Mouse (Mus musculus): ENCODE measurements around the gene Ccdc92b.

The Ccdc92b gene

DNA sequence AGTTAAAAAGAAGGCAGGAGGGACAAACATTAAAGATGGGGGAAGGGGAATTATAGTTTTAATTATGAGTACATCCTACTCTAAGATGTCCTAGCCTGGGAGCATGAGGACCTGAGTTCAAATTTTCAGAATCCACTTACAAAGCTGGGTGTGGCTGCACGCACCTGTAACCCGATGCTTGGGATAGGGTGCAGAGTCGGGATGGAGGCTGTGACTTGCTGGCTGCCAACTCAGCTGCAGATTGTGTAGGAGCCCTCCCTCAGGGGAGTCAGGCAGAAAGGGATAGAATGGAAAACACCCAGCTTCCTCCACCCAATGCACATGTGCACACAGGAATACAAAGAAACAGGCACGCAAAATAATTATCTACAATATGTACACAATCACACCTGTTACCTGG, 6.0 kb upstream of the Ccdc92b start:
- DNase-seq = no peak

DNA sequence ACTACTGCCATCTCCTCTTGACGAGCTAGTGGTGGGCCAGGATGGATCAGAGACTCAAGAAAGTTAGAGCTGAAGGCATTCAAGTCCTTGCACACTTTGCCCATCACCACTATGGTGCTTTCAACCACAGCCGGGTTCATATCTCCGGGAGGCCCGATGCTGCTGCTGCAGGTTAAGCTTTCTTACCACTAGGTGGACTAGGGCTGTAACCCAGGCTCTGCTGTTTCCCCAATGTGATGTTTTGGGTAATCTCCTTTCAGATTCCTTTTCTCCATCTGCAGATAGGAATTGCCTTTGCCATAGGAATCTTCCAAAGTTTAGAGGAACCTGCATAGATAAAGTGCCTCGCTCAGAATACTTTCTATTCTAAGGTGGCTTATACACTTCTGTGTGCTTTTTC, 3.8 kb upstream of the Ccdc92b start:
- no peak for DNase-seq

DNA sequence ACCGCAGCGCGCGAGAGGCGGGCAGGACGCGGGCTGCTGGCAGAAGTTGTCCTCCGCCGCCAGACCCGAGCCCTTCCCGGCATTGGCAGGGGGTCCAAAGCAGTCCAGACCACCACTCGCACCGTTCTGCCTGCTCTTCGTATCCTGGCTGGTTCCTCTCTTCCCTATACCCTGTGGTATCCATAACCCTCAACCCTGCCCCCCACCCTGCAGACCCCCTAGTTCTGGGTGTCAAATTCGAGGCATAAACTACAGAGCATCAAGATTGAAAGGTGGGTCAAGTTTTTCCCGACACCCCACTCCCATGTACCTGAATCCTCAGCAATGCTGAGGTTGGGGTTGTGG, 523 bp downstream of the Ccdc92b start:
- DNase-seq = no peak

DNA sequence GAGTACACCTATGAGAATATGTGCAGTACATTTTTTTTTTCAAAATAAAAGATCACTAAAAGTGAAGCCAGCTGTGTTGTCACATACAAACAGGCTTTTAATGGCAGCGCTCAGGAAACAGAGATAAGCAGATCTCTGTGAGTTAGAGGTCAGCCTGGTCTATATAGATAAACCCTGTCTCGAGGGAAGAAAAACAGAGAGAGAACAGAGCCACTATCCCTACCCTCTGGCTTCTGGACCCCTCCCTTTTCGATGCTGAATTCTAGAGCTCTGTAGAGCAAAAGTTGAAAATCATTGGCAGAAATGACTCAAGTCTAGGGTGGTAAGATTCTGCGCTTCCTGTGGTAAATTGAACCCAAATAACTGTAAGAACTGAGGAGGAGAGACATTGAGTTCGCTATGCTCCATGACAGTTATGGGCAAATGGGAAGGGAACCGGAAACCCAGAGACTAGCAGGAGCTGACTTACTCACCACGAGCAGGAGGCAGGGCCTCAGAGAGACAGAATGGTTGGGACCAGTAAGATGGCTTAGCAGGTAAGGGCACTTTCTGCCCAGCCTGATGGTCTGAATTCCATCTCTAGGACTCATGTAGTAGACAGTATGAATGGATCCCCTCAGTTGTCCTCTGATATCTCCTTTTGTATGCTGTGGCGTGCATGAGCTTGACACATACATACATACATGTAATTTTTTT, 2.7 kb downstream of the Ccdc92b start:
- no peak for DNase-seq

DNA sequence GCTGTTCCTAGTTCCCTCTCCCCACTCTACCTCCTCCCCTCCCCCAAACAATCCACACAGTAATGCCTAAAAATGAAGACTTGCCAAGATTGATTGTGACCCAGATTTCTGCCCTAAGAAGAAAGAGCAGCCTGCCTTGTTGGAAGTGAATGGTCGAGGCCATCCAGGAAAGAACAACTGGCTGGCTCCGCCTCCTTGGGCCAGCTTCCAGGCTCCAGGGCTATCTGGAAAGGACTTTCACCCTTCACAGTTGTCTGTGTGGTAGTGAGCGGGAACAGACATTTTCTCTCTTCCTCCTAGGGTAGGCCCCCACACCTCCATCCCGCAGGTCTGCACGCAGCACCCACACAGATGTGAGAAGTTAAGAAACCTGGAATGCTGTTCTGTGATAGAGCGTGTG, 4.3 kb downstream of the Ccdc92b start:
- peak; percentile 82 to 86 for DNase-seq

DNA sequence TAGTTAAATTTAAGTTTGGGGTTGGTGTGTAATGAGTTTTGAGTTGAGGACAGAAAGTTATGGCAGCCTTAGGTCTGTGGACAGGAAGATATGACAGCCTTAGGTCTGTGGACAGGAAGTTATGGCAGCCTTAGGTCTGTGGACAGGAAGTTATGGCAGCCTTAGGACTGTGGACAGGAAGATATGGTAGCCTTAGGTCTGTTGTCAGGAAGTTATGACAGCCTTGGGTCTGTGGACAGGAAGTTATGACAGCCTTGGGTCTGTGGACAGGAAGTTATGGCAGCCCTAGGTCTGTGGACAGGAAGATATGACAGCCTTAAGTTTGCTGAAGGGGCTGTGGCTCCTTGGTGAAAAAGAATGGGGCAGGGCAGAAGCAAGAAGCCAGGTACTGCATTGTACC, 5.9 kb downstream of the Ccdc92b start:
- no peak for DNase-seq

DNA sequence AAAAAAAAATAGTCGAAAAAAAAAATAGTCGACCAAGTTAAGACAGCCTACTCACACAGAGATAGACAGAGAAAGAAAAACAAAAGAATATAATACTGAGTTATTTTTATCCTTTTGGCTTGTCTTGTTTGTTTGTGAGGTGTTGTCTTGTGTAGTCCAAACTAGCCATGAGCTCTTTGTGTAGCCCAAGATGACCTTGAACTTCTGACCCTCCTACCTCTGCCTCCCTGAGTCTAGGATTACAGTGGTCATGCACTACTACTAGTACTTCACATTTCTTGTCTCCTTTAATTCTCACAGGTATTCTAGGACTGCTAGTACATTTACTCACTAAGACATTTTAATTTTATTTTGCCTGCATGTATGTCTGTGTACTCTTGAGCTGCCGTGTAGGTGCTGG, 8.1 kb downstream of the Ccdc92b start:
- DNase-seq = no peak

DNA sequence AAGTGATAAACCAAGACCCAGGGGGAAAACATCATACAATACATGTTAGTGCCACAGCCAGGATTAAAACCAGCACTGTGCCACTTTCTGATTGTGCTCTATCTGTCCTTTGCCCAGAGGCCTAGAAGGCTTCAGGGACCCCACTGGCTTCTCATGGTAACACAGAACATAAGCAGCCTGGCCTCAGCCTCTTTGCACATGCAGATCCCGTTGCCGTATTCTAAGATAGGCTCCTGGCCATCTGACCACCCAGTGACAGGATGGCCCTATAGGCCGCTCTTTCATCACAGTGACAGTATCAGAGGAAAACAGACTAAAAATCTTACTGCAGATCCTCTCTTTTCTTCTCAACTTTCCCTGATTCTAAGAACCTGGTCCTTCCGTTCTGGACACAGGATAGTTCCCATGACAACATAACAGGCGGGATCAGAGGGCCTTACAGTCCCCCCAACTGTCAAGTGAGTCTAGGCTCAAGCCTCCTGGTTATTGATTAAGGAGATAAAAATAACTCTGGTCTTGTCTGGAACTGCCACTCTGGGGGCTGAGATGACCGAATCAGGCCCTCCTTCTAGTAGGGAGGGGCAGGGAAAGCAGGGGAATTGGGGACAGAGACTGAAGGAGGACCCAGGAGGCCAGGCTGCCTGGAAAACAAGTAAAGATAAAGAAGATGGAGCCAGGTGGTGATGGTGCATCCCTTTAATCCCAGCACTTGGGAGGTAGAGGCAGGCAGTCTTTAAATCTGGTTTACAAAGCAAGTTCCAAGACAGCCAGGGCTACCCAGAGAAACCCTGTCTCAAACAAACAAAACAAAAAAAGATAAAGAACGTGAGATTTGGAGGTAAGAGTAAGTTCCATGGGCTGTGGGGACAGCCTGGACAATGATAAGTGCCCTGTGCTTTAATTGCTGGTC, 12.7 kb downstream of the Ccdc92b start:
- DNase-seq = peak in 1 of 2 experiments; percentile 11

DNA sequence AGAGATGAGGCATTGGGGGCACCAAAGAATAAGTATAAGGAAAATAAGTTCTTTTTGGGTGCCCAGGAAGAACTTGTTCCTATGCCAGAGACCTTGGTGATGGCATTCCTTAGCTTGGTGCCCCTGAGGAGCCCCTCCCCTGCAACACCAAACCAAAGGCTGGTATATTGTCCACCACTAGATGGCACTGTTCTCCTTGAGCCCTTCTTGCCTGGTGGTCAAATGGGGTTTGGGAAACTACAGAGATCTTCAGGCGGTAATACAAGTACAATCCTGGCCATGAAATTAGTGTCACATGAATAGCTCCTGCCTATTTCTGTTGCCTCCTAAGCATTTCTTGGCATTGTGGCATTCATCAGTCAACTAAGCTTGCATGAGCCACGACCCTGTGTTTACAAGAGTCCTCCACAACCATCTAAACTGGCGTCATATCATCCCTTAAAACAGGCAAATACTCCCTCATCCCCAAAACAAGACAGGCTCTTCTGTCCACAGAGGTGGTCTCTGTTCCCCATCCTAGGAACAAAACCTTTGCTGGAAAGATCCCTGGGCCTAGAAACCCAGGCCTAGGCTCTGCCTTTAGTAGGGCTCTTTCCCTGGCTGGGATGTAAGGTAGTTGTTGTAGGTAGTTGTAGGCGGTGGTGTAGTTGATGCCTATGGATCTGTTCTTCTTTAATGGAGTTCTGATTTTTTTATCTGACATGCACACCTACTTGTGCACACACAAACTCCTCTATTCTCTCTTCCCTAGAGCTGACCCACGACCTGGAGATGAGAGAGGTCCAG, 15.3 kb downstream of the Ccdc92b start:
- DNase-seq = peak; percentile 71 to 82

DNA sequence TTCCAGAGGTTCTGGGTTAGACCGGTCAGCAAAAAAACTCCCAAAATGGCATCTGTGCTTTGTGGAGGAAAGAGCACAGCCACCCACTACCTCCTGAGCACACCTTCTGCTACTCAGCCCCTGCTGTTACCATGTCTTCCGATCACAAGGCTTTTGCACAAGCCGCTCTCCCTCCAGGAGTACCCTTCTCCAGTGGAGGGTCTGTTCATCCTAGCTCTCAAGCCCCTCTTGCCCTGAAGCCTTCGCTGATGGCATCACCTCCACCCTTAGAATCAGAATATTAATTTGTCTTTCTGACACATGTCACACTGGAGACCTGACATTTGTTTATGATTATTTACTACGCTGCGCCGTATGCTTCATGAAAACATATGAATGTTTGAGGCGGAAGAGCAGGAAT, 18.1 kb downstream of the Ccdc92b start:
- DNase-seq = no peak

DNA sequence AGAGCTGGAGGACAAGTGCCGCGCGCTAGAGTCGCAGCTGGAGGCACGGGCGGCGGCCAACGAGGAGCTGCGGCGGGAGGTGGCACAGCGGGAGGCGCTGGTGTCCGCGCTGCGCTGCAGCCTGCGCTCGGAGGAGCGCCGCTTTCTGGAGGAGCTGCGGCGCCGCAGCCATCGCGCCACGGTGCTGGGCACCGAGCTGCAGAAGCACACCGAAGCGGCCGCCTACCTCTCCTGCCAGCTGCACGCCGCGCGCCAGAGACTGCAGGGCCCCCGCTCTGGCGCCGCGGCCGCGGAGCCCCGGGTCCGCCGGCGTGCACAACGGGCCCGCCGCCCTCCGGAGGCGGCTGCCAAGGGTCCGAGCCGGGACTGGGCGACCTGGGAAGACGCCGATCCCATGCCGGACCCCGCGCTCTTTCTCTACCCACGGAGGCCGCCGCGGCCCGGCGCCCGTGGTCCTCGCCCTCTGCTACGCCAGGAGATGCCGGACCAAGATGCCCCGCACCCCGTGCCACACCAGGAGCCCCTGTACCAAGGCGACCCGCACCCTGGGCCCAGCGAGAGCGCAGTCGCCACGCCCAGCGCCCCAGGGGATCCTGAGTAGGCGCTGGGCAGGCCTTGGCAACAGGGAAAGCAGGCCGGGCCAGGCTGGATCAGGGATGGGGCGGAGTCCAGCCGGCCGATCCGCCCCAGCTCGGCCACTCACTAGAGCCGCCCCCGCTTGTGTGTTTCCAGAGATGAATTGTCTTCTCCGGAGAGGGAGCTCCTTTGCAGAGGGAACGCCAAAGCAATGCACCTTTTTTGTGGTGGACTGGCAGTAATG, 18.8 kb downstream of the Ccdc92b start:
- peak; percentile 88 to 94 for DNase-seq

DNA sequence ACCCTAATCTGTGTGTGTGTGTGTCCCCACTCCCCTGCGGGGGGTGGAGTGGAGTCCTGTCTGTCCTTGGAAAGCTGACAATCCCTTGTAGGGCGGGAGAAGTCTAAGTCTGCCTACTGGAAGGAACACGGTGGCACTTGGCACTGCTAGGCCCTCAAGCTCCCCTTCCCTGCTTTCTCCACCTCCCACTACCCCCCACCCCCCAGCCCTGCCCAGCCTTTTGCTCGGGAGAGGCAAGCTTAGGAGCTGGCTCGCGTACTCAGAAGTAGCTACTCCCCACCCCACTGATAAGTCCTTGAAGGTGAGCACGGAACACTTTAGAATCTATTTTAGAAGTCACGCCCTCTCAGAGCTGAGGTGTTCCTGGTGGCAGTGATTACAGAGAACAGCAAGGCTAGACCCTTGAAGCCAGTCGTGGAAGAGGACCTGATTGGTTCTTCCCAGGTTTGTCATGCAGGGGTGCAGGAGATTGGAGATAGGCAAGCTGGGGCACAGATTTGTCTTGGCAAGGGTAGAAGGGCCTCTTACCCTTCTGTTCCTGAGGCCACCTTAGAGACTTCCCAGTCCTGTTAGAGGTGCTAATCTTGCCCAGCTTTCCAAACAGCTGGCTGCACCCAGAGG, 19.5 kb downstream of the Ccdc92b start:
- no peak for DNase-seq

DNA sequence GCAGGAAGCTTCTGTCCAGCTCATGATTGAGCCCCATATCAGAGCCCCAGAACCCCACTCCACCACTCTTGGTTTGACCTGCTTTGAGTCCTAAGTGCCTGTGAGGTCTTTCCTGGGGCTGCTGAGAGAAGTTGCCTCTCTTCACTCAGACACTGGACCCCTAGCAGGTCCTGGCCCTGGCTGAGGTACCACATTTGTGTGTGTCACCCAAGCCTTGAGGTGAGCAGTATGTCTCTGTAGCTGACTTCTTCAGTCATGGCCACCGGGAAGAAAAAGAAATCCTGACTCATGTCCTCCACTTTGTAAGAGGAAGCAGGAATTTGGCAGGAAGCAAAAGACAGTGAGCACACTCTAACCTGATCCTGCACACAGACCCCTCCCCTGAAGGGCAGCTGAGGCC, 20.2 kb downstream of the Ccdc92b start:
- no peak for DNase-seq

DNA sequence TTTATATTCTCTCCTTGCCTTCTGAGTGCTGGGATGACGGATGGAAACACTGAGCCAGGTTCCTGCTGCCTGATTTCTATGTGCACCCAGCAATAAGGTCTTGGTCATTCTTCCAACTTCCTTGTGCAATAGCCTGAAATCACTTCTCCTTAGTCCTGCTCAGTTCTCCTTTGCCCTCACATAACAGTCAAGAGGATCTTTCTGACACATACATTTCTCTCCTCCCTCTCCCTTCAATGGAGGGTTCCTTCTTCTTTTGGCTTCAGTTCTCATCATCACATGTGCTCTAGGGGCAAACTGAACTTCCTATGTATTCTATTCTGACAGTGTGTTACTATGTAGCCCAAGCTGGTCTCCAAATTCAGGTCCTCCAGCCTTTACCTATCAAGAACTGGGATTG, 28.6 kb downstream of the Ccdc92b start:
- DNase-seq = no peak

DNA sequence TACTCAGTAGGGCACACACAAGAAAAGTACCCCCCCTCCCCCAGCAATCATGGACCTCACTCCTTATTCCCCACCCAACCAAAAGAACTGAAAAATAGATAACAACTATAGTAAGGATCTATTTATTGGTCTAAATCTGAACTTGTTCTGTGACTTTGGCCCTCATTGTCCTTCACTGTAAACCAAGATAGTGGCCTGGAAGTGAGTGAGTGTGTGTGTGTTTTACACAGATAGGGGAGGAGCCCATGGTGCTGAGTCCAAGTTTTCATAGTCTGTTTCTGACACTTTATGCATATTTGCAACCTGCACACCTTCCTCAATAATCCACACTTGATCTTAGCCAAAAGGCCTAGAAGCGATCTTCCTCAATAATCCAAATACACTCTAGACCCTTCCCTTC, 29.3 kb downstream of the Ccdc92b start:
- no peak for DNase-seq

DNA sequence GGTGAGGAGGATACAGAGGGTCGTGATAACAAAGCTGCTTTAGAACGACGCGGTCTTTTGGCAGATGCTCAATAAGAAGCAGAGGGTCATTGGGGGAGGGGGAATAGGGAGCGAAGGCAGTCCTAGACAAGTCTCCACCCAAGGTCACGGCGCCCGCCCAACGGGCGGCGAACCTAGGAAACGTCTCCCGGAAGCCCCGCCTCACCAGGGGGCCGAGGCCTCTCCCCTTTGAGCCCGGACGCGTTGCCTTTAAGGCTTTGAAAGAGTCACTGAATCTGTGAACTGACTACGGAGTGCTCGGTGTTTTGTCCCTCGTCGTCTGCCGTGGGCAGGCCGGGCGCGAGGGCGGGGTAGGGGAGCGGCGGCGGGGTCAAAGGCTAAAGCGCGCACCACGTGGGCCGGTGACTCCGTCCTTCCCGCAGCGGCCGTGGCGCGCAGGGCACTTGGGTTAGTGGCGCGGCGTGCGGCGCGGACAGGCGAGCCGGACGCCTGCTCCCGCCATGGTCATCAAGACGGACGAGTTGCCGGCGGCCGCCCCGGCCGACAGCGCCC, 29.8 kb downstream of the Ccdc92b start, which contains the start of gene Cluh:
Gene Cluh (plus strand): TSS at position 401 of the 552 bp plus-strand sequence.
- DNase-seq = peak; percentile 97 to 99

DNA sequence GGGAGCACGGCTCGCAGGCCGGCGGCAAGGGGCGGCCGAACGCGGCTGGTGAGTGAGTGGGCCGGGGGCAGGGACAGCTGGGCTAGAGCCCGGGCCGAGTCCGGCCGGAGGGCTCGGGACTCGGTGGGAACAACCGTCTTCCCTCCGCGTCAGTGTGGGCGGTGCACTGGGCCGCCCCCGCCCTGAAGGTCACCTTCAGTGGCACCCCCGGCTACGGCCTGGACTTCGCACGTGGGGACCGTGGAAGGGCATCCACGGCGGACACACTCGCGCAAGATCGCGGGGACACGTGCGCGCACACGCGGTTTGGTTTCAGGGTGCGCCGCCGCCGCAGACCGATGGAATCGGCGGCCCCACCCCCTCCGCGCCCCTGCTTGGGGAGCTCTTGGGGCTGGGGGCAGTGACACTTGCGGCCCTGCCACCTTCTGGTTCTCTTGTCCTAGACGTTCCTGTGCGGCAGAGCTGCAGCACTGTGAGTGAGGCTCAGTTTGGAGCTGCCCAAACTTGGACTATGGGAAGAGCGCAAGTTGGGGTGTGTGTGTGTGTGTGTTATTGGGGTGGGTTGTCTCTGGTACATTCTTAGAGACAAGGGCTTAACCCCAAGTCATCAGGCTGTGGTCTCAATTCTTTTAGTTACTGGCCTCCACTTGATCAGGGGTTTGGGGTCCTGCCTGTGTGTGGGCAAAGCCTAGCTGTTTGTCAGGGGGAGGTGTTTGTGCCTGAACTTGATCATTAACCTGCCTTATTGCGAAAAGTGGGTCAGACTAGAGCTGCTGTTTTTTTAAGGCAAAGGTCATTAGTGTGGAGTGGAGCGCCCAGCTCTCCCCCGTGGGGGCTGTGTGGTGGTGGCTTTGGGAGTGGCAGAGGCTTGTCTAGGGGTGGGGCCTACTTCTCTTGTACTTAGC, 30.5 kb downstream of the Ccdc92b start:
- peak; percentile 79 to 94 for DNase-seq

DNA sequence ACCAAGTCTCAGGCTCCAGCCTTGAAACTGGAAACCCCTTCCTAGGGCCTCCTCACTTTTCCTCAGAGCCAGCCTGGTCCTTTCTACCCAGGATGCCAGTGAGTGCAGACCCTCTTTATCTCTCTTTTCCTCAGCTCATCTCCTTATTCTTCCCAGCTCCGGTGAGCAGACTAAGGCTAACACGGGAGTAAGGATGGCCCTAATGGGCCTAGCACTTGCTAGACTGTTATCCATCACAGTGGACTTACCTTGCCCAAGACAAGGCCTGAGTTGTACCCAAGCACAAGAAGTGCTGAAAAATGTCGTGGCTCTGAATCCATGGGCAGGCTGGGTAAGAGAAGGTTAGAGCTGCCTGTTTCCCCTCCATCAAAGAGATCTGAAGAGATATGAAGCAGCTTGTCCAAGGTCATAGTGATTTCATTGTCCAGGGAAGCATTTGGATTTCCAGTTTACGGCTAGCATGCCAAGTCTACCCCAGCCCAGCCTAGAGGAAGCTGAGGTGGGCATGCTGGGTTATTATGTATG, 31.2 kb downstream of the Ccdc92b start:
- DNase-seq = no peak

DNA sequence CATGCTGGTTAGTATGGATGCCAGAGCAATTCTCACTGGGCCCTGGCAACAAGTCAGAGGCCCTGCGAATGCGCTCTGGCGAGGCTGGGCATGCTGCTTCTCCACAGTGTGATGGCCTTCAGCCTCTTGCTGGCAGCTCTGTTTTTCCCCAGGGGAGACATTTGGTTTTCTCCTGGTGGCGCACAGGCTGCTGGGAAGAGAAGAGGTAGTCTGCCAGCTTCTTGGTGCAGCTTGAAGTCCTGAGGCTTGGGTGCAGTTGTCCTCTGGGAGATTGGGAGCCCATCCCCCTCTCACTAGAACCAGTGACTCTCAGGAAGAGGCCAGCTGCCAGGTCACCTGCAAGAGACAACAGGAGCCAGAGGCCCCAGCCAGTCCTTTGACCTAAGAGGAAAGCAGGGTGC, 33.4 kb downstream of the Ccdc92b start:
- peak; percentile 78 to 89 for DNase-seq

DNA sequence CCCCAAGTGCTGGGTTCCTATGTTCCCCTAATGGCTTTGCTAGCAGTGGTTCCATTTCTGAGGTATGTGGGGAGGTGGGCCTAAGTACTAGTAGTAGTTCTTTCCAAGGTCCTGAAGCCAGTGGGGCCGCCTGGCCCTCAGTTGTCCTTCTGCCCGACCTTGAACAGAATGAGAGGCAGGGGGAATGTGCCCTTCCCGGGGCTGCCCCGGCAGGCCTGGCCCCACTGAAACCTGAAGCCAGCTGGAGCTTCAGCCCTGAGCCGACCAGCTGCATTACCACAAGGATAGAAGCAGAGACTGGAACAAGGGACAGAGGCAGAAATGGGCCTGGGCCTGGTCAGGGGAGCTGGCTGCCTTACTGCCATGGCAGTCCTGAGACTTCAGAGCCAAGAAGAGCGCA, 34.0 kb downstream of the Ccdc92b start:
- peak; percentile 25 to 70 for DNase-seq
